Mouse (Mus musculus): Measurements from ENCODE around the gene Samd4. TPM values are rescaled to one million over a fixed set of nuclear protein-coding genes. Genes with fewer than 3 reads are reported as not detected.

Gene Samd4
- total RNA-seq (2023): 1 to 10 TPM; 7.2 to 7.7 TPM

DNA sequence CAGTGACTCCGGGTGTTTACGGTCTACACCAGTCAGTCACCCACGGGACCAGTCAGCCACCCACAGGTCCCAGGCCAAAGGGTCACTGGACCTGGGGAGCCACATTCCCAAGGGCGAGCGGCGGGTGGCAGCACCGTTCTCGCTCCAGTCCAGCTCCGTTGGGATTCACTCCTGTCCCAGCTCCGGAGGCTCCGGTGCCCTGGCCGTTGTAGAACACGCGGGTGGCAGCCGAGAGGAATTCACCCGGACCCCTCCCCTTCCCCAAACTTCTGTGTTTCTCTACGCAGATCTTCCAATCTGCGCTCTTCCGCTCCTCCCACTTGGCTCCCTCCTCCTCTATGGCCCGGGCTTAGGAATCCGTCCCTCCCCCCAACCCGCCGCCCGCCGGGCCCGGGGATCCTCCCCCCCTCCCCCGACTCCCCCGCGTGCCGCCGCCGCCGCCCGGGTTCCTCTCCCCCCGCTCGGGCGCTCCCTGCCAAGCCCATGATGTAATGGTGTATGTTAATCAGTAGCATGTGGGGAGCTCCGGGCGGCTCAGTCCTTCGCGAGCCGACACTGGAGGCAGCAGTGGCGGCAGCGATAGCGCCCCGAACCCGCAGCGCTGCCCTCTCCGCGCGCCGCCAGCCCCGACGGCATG lies at the start of gene Samd4:
Samd4 (plus strand) TSS at position 424 of the 637 bp plus-strand sequence.

Other genes with a start within 250 kb of the Samd4 start
- 1 to 10 TPM; 2.7 to 8.0 TPM for gene Cdkn3, start 122.3 kb upstream of the Samd4 start, total RNA-seq (2023)
- gene Cnih1, start 94.4 kb upstream of the Samd4 start, total RNA-seq (2023): 10 to 100 TPM; 26.0 to 28.4 TPM
- gene Gmfb, start 60.6 kb upstream of the Samd4 start, total RNA-seq (2023): 10 to 100 TPM; 92.8 to 94.9 TPM
- 10 to 100 TPM; 24.8 to 33.2 TPM for gene Cgrrf1, start 50.7 kb upstream of the Samd4 start, total RNA-seq (2023)

Data from monocyte, adult 59 days (primary cell).